Mouse (Mus musculus): ENCODE data around the gene Glrx2.

DNA sequence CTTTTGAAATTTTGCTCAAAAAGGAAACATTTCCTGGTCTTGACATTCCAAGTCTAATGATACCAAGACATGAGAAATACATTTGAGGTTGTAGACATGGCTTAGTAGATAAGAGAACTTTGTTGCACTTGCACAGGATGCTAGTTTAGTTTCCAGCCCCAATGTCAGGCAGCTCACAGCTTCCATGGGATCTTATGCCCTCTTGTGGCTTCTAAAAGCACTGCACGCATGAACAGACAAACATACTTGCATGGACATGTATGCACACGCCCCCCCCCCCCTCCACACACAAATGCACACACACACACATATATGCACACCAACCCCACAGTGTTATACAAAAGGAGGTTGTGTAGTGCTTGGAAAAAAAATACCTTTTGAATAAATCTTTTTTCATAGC lies 14.8 kb downstream of the Glrx2 start:
- 0 out of 2 replicates have a peak, but pooled peaks have one; percentile 14 for TF ChIP-seq CTCF (IDR thresholded peaks at IDR 0.05; ENCODE audit: insufficient read depth, low read length)
- no peak for TF ChIP-seq POLR2A (IDR thresholded peaks at IDR 0.05; ENCODE audit: borderline replicate concordance, extremely low read depth, low read depth, low read length)
